Mouse (Mus musculus) spleen, adult 12 weeks (tissue): ENCODE data around the gene Lrrc56.
"Not testable (repeated sequence)": the region's sequence is repeated elsewhere in the genome, so short reads cannot be mapped to it uniquely, and the experiment has no call there.

Experiments
- DNase-seq: peaks from one replicate; pipeline ENCODE4 v3.0.0; 2022; ENCODE audit warnings: low spot score

Gene Lrrc56

GRCm38 (mm10) chr7:141218141-141218540 is 24.2 kb downstream of the Lrrc56 start:
- DNase-seq, result no peak

GRCm38 (mm10) chr7:141218557-141219133 is 24.7 kb downstream of the Lrrc56 start:
- DNase-seq, result no peak

GRCm38 (mm10) chr7:141219558-141220099 is 25.7 kb downstream of the Lrrc56 start:
- DNase-seq, result no peak

GRCm38 (mm10) chr7:141220377-141220776 is 26.4 kb downstream of the Lrrc56 start:
- DNase-seq, result no peak

GRCm38 (mm10) chr7:141221249-141222125 is 27.5 kb downstream of the Lrrc56 start:
- DNase-seq, result peak; percentile 95

- DNase-seq, result no peak
Observed at GRCm38 (mm10) chr7:141222126-141222467, 28.1 kb downstream of the Lrrc56 start.

- no peak for DNase-seq
Observed at GRCm38 (mm10) chr7:141222696-141223215, 28.8 kb downstream of the Lrrc56 start.

GRCm38 (mm10) chr7:141226535-141226934 is 32.6 kb downstream of the Lrrc56 start:
- DNase-seq, result no peak

- no peak for DNase-seq
Observed at GRCm38 (mm10) chr7:141227796-141228195, 33.8 kb downstream of the Lrrc56 start.

- DNase-seq, result peak; percentile 91
Observed at GRCm38 (mm10) chr7:141228279-141229067, 34.5 kb downstream of the Lrrc56 start, which contains the start of gene Phrf1. Phrf1 (plus strand) TSS chr7:141228784.

- DNase-seq, result no peak
Observed at GRCm38 (mm10) chr7:141229702-141230101, 35.7 kb downstream of the Lrrc56 start.

GRCm38 (mm10) chr7:141230570-141230969 is 36.6 kb downstream of the Lrrc56 start:
- no peak for DNase-seq

GRCm38 (mm10) chr7:141231111-141231510 is 37.2 kb downstream of the Lrrc56 start:
- DNase-seq, result no peak

GRCm38 (mm10) chr7:141231551-141231950 is 37.6 kb downstream of the Lrrc56 start:
- no peak for DNase-seq

GRCm38 (mm10) chr7:141250486-141250885 is 56.5 kb downstream of the Lrrc56 start:
- not testable (repeated sequence) for DNase-seq

GRCm38 (mm10) chr7:141256159-141256558 is 62.2 kb downstream of the Lrrc56 start:
- DNase-seq, result no peak
